Mouse (Mus musculus): ENCODE measurements around the gene Ctnna2.

- TF ChIP-seq CTCF (IDR thresholded peaks at IDR 0.05; ENCODE audit: extremely low read depth, insufficient read length, insufficient replicate concordance, low read depth, low read length) (no peak), POLR2A (IDR thresholded peaks at IDR 0.05; ENCODE audit: low read depth, low read length) (no peak)
Measured at GRCm38 (mm10) chr6:77120510-77120909, 859.0 kb downstream of the Ctnna2 start.

Data from small intestine, adult 2 months (tissue).